8 mouse cellular contexts compared by ENCODE assay signal in the genomic region with DNA sequence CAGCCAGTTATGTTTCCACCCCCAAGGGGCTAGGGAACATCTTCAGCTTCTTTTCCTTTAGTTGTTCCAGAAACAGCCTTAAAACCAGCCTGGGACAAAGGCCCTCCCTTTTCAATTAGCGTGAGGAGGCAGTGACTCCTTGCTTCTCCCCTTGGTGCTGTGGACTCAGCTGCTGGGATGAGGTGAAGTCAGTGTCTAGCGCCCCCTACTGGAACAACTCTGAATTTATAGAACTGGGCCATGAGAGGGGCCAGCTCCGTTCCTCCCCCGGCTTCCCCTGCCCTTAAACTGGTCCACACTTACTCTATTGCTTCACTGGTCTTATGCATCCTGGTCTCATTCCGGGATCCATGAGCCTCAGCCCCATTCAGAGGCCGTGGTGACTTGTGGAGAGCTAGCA. TPM values are rescaled to one million over a fixed set of nuclear protein-coding genes. Genes with fewer than 3 reads are reported as not detected.
DNase-seq lines count a peak whose midpoint lies in the region; ATAC-seq and TF ChIP-seq lines count a peak whose summit lies in the region.

No protein-coding gene starts in this region.

- no peak overlapping the region for H3K27ac ChIP-seq in hindbrain, embryonic 14.5 days
- no peak overlapping the region for H3K27ac ChIP-seq in hindbrain, embryonic 12.5 days
- no peak overlapping the region for H3K27ac ChIP-seq in embryonic fibroblast, embryonic 13.5 days (ENCODE audit: insufficient read depth, low read length)
- no peak overlapping the region for H3K27ac ChIP-seq in liver, embryonic 12.5 days

- peaks cover 83% of the 10 kb centered on the region for H3K36me3 ChIP-seq in hindbrain, embryonic 14.5 days (replicated peaks; ENCODE audit: control insufficient read depth, insufficient read depth)
- peaks cover 65% of the 10 kb centered on the region for H3K36me3 ChIP-seq in hindbrain, embryonic 12.5 days
- peaks cover 39% of the 10 kb centered on the region for H3K36me3 ChIP-seq in liver, embryonic 12.5 days

- no peaks in the 10 kb centered on the region for H3K9me3 ChIP-seq in hindbrain, embryonic 14.5 days (ENCODE audit: control insufficient read depth, low read length)
- H3K9me3 ChIP-seq in hindbrain, embryonic 12.5 days (replicated peaks), result no peaks in the 10 kb centered on the region
- no peaks in the 10 kb centered on the region for H3K9me3 ChIP-seq in liver, embryonic 12.5 days (replicated peaks)

- DNase-seq in hindbrain, embryonic 14.5 days (ENCODE audit: low spot score), result peak; percentile 61
- peak; percentile 49 to 73 for DNase-seq in CD8-positive naive resting alpha-beta T cell, adult 2 months (ENCODE audit: low read depth in 2 of 2, low spot score in 2 of 2)
- peak; percentile 66 for DNase-seq in adrenal gland, postnatal 14 days
- peak; percentile 74 for DNase-seq in retina, postnatal 1 day
- no peak for DNase-seq in urinary bladder, adult 2 months (ENCODE audit: low spot score)

- peaks cover 13% of the 10 kb centered on the region for H3K4me1 ChIP-seq in hindbrain, embryonic 14.5 days (replicated peaks; ENCODE audit: control insufficient read depth, insufficient read depth, low read length)
- peaks cover 20% of the 10 kb centered on the region for H3K4me1 ChIP-seq in hindbrain, embryonic 12.5 days
- no peaks in the 10 kb centered on the region for H3K4me1 ChIP-seq in embryonic fibroblast, embryonic 13.5 days (ENCODE audit: control insufficient read depth, insufficient read depth, low read length)
- H3K4me1 ChIP-seq in liver, embryonic 12.5 days, result peaks cover 80% of the 10 kb centered on the region

- TF ChIP-seq CTCF in embryonic fibroblast, embryonic 13.5 days (IDR thresholded peaks at IDR 0.05; ENCODE audit: borderline replicate concordance, insufficient read depth, low read length), result peak; percentile 56; the same call in 1 of the 2 replicates

- no peak overlapping the region for H3K4me2 ChIP-seq in hindbrain, embryonic 14.5 days (replicated peaks)
- no peak overlapping the region for H3K4me2 ChIP-seq in hindbrain, embryonic 12.5 days (replicated peaks)
- H3K4me2 ChIP-seq in liver, embryonic 12.5 days, result peak overlapping the region; percentile 64

- no peak; the same call in 1 of the 2 replicates for ATAC-seq in hindbrain, embryonic 14.5 days (ENCODE audit: low FRiP score)
- no peak for ATAC-seq in hindbrain, embryonic 12.5 days (ENCODE audit: low FRiP score)
- no peak for ATAC-seq in liver, embryonic 12.5 days

- 31% methylated on average over 6 of the region's 6 CpGs for WGBS in hindbrain, embryonic 14.5 days
- WGBS in hindbrain, embryonic 12.5 days, result 33% methylated on average over 6 of the region's 6 CpGs
- 27% methylated on average over 6 of the region's 6 CpGs for WGBS in liver, embryonic 12.5 days (ENCODE audit: insufficient replicate concordance)

- no peak for TF ChIP-seq POLR2A in embryonic fibroblast, embryonic 13.5 days (IDR thresholded peaks at IDR 0.05; ENCODE audit: low read depth, low read length)

- H3K27me3 ChIP-seq in hindbrain, embryonic 14.5 days (ENCODE audit: control insufficient read depth, insufficient read depth, low read length), result no peaks in the 10 kb centered on the region
- no peaks in the 10 kb centered on the region for H3K27me3 ChIP-seq in hindbrain, embryonic 12.5 days
- no peaks in the 10 kb centered on the region for H3K27me3 ChIP-seq in liver, embryonic 12.5 days (replicated peaks)

- H3K4me3 ChIP-seq in hindbrain, embryonic 14.5 days (replicated peaks; ENCODE audit: low read length), result no peak overlapping the region
- no peak overlapping the region for H3K4me3 ChIP-seq in hindbrain, embryonic 12.5 days
- no peak overlapping the region for H3K4me3 ChIP-seq in embryonic fibroblast, embryonic 13.5 days (ENCODE audit: insufficient read depth, low read length)
- H3K4me3 ChIP-seq in liver, embryonic 12.5 days, result no peak overlapping the region

- H3K9ac ChIP-seq in hindbrain, embryonic 14.5 days, result no peak overlapping the region
- H3K9ac ChIP-seq in hindbrain, embryonic 12.5 days, result no peak overlapping the region
- H3K9ac ChIP-seq in liver, embryonic 12.5 days, result peak overlapping the region; percentile 23; the same call in 1 of the 2 replicates

RNA-seq across cellular contexts. Expression of a gene that starts 37.4 kb away (rescaled TPM):
- not detected in 2 replicates for polyA plus RNA-seq in hindbrain, embryonic 14.5 days (2014; fragmentation: Nextera tagmentation; extraction: Ambion mirVana)
- polyA plus RNA-seq in hindbrain, embryonic 12.5 days (2016; fragmentation: Nextera tagmentation; extraction: Ambion mirVana), result 0.34 TPM in 1 of 2 replicates, not detected in the other
- total RNA-seq in adrenal gland, postnatal 14 days (2021), result not detected in 2 replicates
- polyA plus RNA-seq in embryonic fibroblast, embryonic 13.5 days (2011; ENCODE audit: insufficient read length, low read depth, missing spikeins), result 0.45 and 1.2 TPM in 2 replicates
- not detected in 2 replicates for polyA plus RNA-seq in liver, embryonic 12.5 days (2016; fragmentation: Nextera tagmentation; extraction: Ambion mirVana)
- polyA plus RNA-seq in urinary bladder, adult 2 months (2012; rRNA removed), result 2.0 and 3.1 TPM in 2 replicates

RNA-seq across cellular contexts. Expression of a gene that starts 44.0 kb away (rescaled TPM):
- polyA plus RNA-seq in hindbrain, embryonic 14.5 days (2014; fragmentation: Nextera tagmentation; extraction: Ambion mirVana), result 49.4 and 51.7 TPM in 2 replicates
- polyA plus RNA-seq in hindbrain, embryonic 12.5 days (2016; fragmentation: Nextera tagmentation; extraction: Ambion mirVana), result 39.1 and 44.7 TPM in 2 replicates
- 2.7 and 12.5 TPM in 2 replicates for total RNA-seq in adrenal gland, postnatal 14 days (2021)
- polyA plus RNA-seq in embryonic fibroblast, embryonic 13.5 days (2011; ENCODE audit: insufficient read length, low read depth, missing spikeins), result 14.1 and 19.4 TPM in 2 replicates
- 2.9 and 3.6 TPM in 2 replicates for polyA plus RNA-seq in liver, embryonic 12.5 days (2016; fragmentation: Nextera tagmentation; extraction: Ambion mirVana)
- polyA plus RNA-seq in urinary bladder, adult 2 months (2012; rRNA removed), result 2.4 and 2.8 TPM in 2 replicates

RNA-seq across cellular contexts. Expression of a gene that starts 58.9 kb away (rescaled TPM):
- 2.6 and 2.8 TPM in 2 replicates for polyA plus RNA-seq in hindbrain, embryonic 14.5 days (2014; fragmentation: Nextera tagmentation; extraction: Ambion mirVana)
- polyA plus RNA-seq in hindbrain, embryonic 12.5 days (2016; fragmentation: Nextera tagmentation; extraction: Ambion mirVana), result 13.2 and 13.8 TPM in 2 replicates
- total RNA-seq in adrenal gland, postnatal 14 days (2021), result not detected in 2 replicates
- 4.1 and 5.0 TPM in 2 replicates for polyA plus RNA-seq in embryonic fibroblast, embryonic 13.5 days (2011; ENCODE audit: insufficient read length, low read depth, missing spikeins)
- polyA plus RNA-seq in liver, embryonic 12.5 days (2016; fragmentation: Nextera tagmentation; extraction: Ambion mirVana), result 0.67 and 1.0 TPM in 2 replicates
- 22.4 and 24.3 TPM in 2 replicates for polyA plus RNA-seq in urinary bladder, adult 2 months (2012; rRNA removed)
